Mouse (Mus musculus) 3T3-L1 (cell line): ENCODE measurements around the gene Gm5930.
"Not testable (repeated sequence)": the region's sequence is repeated elsewhere in the genome, so short reads cannot be mapped to it uniquely, and the experiment has no call there.

Experiments used
- DNase-seq: peaks from one replicate; pipeline ENCODE4 v3.0.0-alpha.2; 2015; ENCODE audit warnings: low read depth, low spot score

Gene Gm5930

DNA sequence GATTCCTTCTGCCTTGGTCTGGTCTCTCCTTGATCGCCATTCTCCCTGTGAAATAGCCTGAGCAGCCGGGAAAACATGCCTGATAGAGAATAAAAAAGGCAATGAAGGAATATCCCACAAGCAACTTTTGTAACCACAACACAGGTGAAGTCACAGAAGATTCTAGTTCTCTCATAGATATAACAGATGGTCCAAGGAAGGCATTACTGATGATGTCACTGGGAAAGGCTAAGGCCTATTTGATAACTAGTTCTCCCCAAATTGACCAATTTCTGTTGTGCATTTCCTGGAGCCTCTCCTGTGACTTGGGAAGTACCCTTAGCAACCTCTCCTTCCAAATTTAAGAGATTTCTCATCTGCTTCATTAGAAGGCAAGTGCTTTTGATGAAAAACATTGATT is at the start of gene Gm5930:
Gene Gm5930, minus strand, starts transcription at position 101 of the 400 bp plus-strand sequence.
- DNase-seq, result not testable (repeated sequence)

- DNase-seq, result not testable (repeated sequence)
These were observed 45.8 kb upstream of the Gm5930 start for GRCm38 (mm10) chr14:44384233-44384632.

- not testable (repeated sequence) for DNase-seq
These were observed 26.7 kb upstream of the Gm5930 start, which contains the start of gene Gm8229 for GRCm38 (mm10) chr14:44365057-44365456. Gene Gm8229, plus strand, starts transcription at chr14:44365357.

DNA sequence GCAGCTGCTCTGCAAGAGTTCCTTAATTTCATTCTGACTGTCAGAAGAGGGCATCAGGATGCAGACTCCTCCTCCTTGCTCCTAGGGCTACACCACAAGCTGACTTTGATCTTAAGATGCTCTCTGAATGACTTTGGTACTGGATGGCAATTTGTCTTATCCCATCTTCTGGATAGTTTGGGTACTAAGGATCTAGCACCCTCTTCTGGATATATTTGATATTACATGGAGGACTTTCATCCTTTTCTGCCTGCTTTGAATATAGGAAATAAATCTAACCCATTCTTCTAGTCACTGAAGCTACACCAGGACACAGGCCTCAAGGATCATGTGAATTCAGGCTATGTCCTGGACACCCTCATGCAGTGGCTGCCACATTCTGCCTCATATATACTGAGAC is 23.9 kb upstream of the Gm5930 start:
- DNase-seq, result not testable (repeated sequence)

- DNase-seq, result not testable (repeated sequence)
These were observed 23.0 kb upstream of the Gm5930 start for GRCm38 (mm10) chr14:44361416-44361815.

GRCm38 (mm10) chr14:44312049-44312448 is 26.3 kb downstream of the Gm5930 start:
- not testable (repeated sequence) for DNase-seq

GRCm38 (mm10) chr14:44285280-44285679 is 53.1 kb downstream of the Gm5930 start, which contains the start of gene Gm8220:
Gene Gm8220, plus strand, starts transcription at chr14:44285580.
- not testable (repeated sequence) for DNase-seq
